Mouse (Mus musculus): Measurements from ENCODE around the gene Prickle3. TPM values are rescaled to one million over a fixed set of nuclear protein-coding genes. Genes with fewer than 3 reads are reported as not detected.

Gene Prickle3
- polyA plus RNA-seq, 1 experiment: 6.1 TPM

DNA sequence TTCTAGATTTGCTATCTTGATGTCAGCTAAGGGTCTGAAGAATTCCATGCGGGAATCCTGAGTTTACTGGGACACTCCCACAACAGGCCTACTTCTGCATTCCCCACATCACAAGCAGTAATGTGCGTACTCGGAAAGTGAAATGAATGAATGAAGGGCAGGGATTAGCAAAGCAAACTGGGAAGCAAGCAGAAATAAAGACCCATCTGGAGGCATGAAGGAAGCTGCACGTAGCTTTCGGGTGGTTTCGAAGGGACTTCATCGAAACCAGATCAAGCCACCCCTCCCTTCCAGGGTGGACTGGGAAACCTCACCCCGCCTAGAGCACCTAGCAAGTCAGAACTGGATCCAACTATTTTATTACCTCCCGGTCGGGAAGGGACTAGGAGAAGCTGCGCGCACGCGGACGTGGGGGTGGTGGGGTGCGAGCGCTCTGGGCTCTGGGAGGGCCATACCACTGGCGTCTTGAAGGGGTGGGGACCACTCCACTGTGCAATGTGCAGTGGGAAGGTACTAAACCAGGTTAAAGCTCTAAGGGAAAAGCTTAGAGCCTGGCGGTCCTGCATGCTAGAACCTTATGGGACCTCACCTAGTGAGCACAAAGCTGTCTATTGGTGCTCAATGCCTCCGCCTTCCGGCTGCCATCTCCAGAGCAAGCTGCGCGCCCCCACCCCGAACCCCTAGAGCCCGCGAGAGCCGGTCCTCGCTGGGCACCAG, 17.4 kb downstream of the Prickle3 start:
- Histone ChIP-seq H3K27ac (ENCODE audit: insufficient read depth, low read length) (peak overlapping the region; percentile 85), H3K27me3 (ENCODE audit: control insufficient read depth, insufficient read depth, low read length, poor library complexity, severe bottlenecking) (no peaks in the 10 kb centered on the region), H3K4me3 (ENCODE audit: low read depth, low read length) (peak overlapping the region; percentile 74), H3K36me3 (ENCODE audit: control insufficient read depth, insufficient read depth, low read length, poor library complexity, severe bottlenecking) (no peaks in the 10 kb centered on the region), H3K9ac (ENCODE audit: low read depth, poor library complexity, severe bottlenecking) (peak overlapping the region; percentile 87), H3K9me3 (replicated peaks; ENCODE audit: control insufficient read depth, insufficient read depth, low read length, poor library complexity, severe bottlenecking) (no peaks in the 10 kb centered on the region), H3K4me1 (ENCODE audit: control insufficient read depth, insufficient read depth, low read length) (no peaks in the 10 kb centered on the region)
- TF ChIP-seq EP300 (IDR thresholded peaks at IDR 0.05; ENCODE audit: insufficient read depth, low read depth, low read length) (no peak), POLR2A (IDR thresholded peaks at IDR 0.05; ENCODE audit: insufficient read depth, low read length) (no peak), CTCF (IDR thresholded peaks at IDR 0.05; ENCODE audit: low read depth, low read length) (no peak)

DNA sequence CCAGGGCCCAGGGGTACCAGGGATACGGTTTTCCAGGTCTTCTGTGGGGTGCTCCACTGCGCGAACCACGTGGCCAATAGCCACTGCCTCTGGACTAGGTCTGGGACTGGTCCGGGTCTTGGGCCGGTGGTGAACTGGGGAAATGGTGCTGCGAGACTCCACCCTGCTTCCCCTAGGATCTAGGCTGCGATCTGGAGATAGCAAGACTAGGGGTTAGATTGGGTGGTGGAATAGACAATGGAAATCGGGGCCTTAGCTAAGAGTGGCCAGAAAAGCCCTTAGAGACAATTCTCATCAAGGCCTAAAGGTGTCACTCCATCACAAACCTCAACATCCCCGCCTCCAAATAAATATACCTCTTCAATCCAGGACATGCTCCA, 17.9 kb downstream of the Prickle3 start:
- H3K4me3 ChIP-seq (ENCODE audit: low read depth, low read length): peak overlapping the region; percentile 74
- peak overlapping the region; percentile 87 for H3K9ac ChIP-seq (ENCODE audit: low read depth, poor library complexity, severe bottlenecking)
- H3K9me3 ChIP-seq (replicated peaks; ENCODE audit: control insufficient read depth, insufficient read depth, low read length, poor library complexity, severe bottlenecking): no peaks in the 10 kb centered on the region
- no peaks in the 10 kb centered on the region for H3K27me3 ChIP-seq (ENCODE audit: control insufficient read depth, insufficient read depth, low read length, poor library complexity, severe bottlenecking)
- TF ChIP-seq CTCF (IDR thresholded peaks at IDR 0.05; ENCODE audit: low read depth, low read length): no peak
- TF ChIP-seq POLR2A (IDR thresholded peaks at IDR 0.05; ENCODE audit: insufficient read depth, low read length): no peak
- no peak for TF ChIP-seq EP300 (IDR thresholded peaks at IDR 0.05; ENCODE audit: insufficient read depth, low read depth, low read length)
- peak overlapping the region; percentile 85 for H3K27ac ChIP-seq (ENCODE audit: insufficient read depth, low read length)
- H3K4me1 ChIP-seq (ENCODE audit: control insufficient read depth, insufficient read depth, low read length): no peaks in the 10 kb centered on the region
- H3K36me3 ChIP-seq (ENCODE audit: control insufficient read depth, insufficient read depth, low read length, poor library complexity, severe bottlenecking): no peaks in the 10 kb centered on the region

DNA sequence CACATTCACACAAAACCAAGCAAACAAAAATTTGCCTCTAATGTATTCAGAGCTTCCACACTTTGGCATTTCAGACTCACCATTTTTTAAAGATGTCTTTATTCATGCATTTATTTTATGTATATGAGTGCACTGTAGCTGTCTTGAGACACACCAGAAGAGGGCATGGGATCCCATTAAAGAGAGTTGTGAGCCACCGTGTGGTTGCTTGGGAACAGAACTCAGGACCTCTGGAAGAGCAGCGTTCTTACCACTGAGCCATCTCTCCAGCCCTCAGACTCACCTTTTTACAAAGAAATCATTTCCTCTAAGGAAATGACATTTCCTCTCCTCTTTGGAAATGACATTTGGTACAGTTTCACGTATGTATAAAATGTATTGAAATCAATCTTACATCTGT, 21.9 kb downstream of the Prickle3 start:
- Histone ChIP-seq H3K9ac (ENCODE audit: low read depth, poor library complexity, severe bottlenecking) (no peak overlapping the region), H3K27me3 (ENCODE audit: control insufficient read depth, insufficient read depth, low read length, poor library complexity, severe bottlenecking) (no peaks in the 10 kb centered on the region), H3K9me3 (replicated peaks; ENCODE audit: control insufficient read depth, insufficient read depth, low read length, poor library complexity, severe bottlenecking) (no peaks in the 10 kb centered on the region), H3K27ac (ENCODE audit: insufficient read depth, low read length) (no peak overlapping the region), H3K36me3 (ENCODE audit: control insufficient read depth, insufficient read depth, low read length, poor library complexity, severe bottlenecking) (no peaks in the 10 kb centered on the region), H3K4me3 (ENCODE audit: low read depth, low read length) (no peak overlapping the region), H3K4me1 (ENCODE audit: control insufficient read depth, insufficient read depth, low read length) (no peaks in the 10 kb centered on the region)
- TF ChIP-seq EP300 (IDR thresholded peaks at IDR 0.05; ENCODE audit: insufficient read depth, low read depth, low read length): no peak
- TF ChIP-seq POLR2A (IDR thresholded peaks at IDR 0.05; ENCODE audit: insufficient read depth, low read length): no peak
- no peak for TF ChIP-seq CTCF (IDR thresholded peaks at IDR 0.05; ENCODE audit: low read depth, low read length)

DNA sequence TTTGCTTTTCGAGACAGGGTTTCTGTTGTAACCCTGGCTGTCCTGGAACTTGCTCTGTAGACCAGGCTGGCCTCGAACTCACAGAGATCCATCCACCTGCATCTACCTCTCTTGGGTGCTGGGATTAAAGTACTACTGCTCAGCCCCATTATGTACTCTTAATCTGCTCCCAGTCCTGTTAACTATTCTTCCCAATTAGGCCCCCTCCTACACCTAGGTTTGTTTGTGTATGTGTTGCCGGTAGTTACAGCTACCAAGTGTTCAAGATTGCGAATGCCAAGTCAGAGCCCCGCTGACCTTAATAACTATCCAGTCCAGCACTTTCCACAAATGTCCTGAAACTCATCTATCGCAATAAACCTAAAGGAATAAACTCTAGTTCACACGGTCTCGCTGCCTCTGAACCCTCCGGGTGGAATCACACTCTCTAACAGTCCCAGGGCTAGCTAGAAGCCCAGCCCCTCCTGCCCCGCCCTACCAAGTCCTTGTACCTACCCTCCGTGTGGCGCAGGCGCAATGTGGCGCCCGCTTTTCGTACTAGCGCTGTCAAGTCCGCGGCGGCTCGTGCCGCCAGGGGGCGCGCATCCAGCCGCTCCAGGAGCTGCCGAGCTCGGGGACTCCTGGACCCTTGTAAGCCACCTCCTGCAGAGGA, 22.5 kb downstream of the Prickle3 start:
- no peaks in the 10 kb centered on the region for H3K4me1 ChIP-seq (ENCODE audit: control insufficient read depth, insufficient read depth, low read length)
- H3K27ac ChIP-seq (ENCODE audit: insufficient read depth, low read length): no peak overlapping the region
- H3K4me3 ChIP-seq (ENCODE audit: low read depth, low read length): peak overlapping the region; percentile 33; the same call in 1 of the 2 replicates
- H3K9me3 ChIP-seq (replicated peaks; ENCODE audit: control insufficient read depth, insufficient read depth, low read length, poor library complexity, severe bottlenecking): no peaks in the 10 kb centered on the region
- H3K27me3 ChIP-seq (ENCODE audit: control insufficient read depth, insufficient read depth, low read length, poor library complexity, severe bottlenecking): no peaks in the 10 kb centered on the region
- no peak overlapping the region for H3K9ac ChIP-seq (ENCODE audit: low read depth, poor library complexity, severe bottlenecking)
- H3K36me3 ChIP-seq (ENCODE audit: control insufficient read depth, insufficient read depth, low read length, poor library complexity, severe bottlenecking): no peaks in the 10 kb centered on the region
- TF ChIP-seq POLR2A (IDR thresholded peaks at IDR 0.05; ENCODE audit: insufficient read depth, low read length) (no peak), CTCF (IDR thresholded peaks at IDR 0.05; ENCODE audit: low read depth, low read length) (no peak), EP300 (IDR thresholded peaks at IDR 0.05; ENCODE audit: insufficient read depth, low read depth, low read length) (no peak)

- H3K4me3 ChIP-seq (ENCODE audit: low read depth, low read length): peak overlapping the region; percentile 33
- H3K36me3 ChIP-seq (ENCODE audit: control insufficient read depth, insufficient read depth, low read length, poor library complexity, severe bottlenecking): no peaks in the 10 kb centered on the region
- no peaks in the 10 kb centered on the region for H3K27me3 ChIP-seq (ENCODE audit: control insufficient read depth, insufficient read depth, low read length, poor library complexity, severe bottlenecking)
- H3K27ac ChIP-seq (ENCODE audit: insufficient read depth, low read length): no peak overlapping the region
- no peaks in the 10 kb centered on the region for H3K4me1 ChIP-seq (ENCODE audit: control insufficient read depth, insufficient read depth, low read length)
- H3K9me3 ChIP-seq (replicated peaks; ENCODE audit: control insufficient read depth, insufficient read depth, low read length, poor library complexity, severe bottlenecking): no peaks in the 10 kb centered on the region
- no peak for TF ChIP-seq EP300 (IDR thresholded peaks at IDR 0.05; ENCODE audit: insufficient read depth, low read depth, low read length)
- H3K9ac ChIP-seq (ENCODE audit: low read depth, poor library complexity, severe bottlenecking): 0 out of 2 replicates have a peak overlapping the region, but pooled peaks have one; percentile 29
These were observed 23.0 kb downstream of the Prickle3 start for GRCm38 (mm10) chrX:7680057-7680412.

GRCm38 (mm10) chrX:7680864-7681263, 23.8 kb downstream of the Prickle3 start, which contains the start of gene Magix:
TSS of gene Magix (minus strand) at chrX:7681251.
- no peaks in the 10 kb centered on the region for H3K27me3 ChIP-seq (ENCODE audit: control insufficient read depth, insufficient read depth, low read length, poor library complexity, severe bottlenecking)
- H3K4me3 ChIP-seq (ENCODE audit: low read depth, low read length): peak within 1 kb of the TSS; percentile 33
- no peaks in the 10 kb centered on the region for H3K9me3 ChIP-seq (replicated peaks; ENCODE audit: control insufficient read depth, insufficient read depth, low read length, poor library complexity, severe bottlenecking)
- no peaks in the 10 kb centered on the region for H3K4me1 ChIP-seq (ENCODE audit: control insufficient read depth, insufficient read depth, low read length)
- TF ChIP-seq CTCF (IDR thresholded peaks at IDR 0.05; ENCODE audit: low read depth, low read length) (no peak), EP300 (IDR thresholded peaks at IDR 0.05; ENCODE audit: insufficient read depth, low read depth, low read length) (no peak), POLR2A (IDR thresholded peaks at IDR 0.05; ENCODE audit: insufficient read depth, low read length) (no peak)
- no peak within 1 kb of the TSS for H3K27ac ChIP-seq (ENCODE audit: insufficient read depth, low read length)
- H3K36me3 ChIP-seq (ENCODE audit: control insufficient read depth, insufficient read depth, low read length, poor library complexity, severe bottlenecking): no peaks in the 10 kb centered on the region
- peak within 1 kb of the TSS; percentile 29; the same call in 1 of the 2 replicates for H3K9ac ChIP-seq (ENCODE audit: low read depth, poor library complexity, severe bottlenecking)

All from ES-Bruce4 (cell line).